Mouse (Mus musculus): ENCODE data around the gene Izumo1r. TPM values are rescaled to one million over a fixed set of nuclear protein-coding genes. Genes with fewer than 3 reads are reported as not detected.
A peak's percentile ranks its signal among the peaks of the same experiment; 100 is the strongest.
"Not testable (repeated sequence)": the region's sequence is repeated elsewhere in the genome, so short reads cannot be mapped to it uniquely, and the experiment has no call there.

The Izumo1r gene
- polyA plus RNA-seq, 1 experiment from 2014 or later = not detected

DNA sequence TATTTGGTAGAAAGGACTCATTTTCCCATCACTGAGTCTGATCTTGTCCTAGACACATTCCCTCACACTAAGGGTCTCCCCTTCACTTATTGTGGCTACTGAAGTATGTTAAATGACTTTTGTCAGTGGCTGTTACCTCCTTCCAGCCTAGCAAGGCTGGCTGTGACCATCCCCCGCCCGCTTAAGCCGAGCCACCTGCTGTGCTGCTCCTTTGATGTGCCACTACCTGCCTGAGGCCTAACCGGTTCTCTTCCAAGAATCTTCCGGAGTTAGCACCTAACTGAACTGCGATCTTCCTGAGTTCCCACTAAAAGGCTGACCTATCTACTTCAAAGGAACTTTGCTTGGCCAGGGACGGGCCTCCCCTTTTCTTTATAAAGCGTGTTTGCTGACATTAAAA, 27.2 kb downstream of the Izumo1r start:
- ATAC-seq (ENCODE audit: low FRiP score, low read depth); H3K27me3 ChIP-seq (replicated peaks); H3K36me3 ChIP-seq; H3K4me3 ChIP-seq; H3K4me2 ChIP-seq (replicated peaks); H3K9me3 ChIP-seq; H3K27ac ChIP-seq; H3K9ac ChIP-seq: not testable (repeated sequence)
- peaks cover 14% of the 10 kb centered on the region for H3K4me1 ChIP-seq
- 25% methylated on average over 8 of the region's 8 CpGs for WGBS

- no peak for ATAC-seq (ENCODE audit: low FRiP score, low read depth)
- no peak overlapping the region for H3K27ac ChIP-seq
- 86% methylated on average over 5 of the region's 5 CpGs for WGBS
- no peak overlapping the region for H3K9ac ChIP-seq
- H3K4me3 ChIP-seq = no peak overlapping the region
- peaks cover 14% of the 10 kb centered on the region for H3K4me1 ChIP-seq
- no peaks in the 10 kb centered on the region for H3K9me3 ChIP-seq
- H3K4me2 ChIP-seq (replicated peaks) = no peak overlapping the region
- H3K36me3 ChIP-seq = no peaks in the 10 kb centered on the region
- H3K27me3 ChIP-seq (replicated peaks) = no peaks in the 10 kb centered on the region
Measured at GRCm38 (mm10) chr9:14875743-14876507, 27.8 kb downstream of the Izumo1r start.

GRCm38 (mm10) chr9:14872181-14872930, 31.4 kb downstream of the Izumo1r start:
- H3K9ac ChIP-seq = no peak overlapping the region
- peaks cover 14% of the 10 kb centered on the region for H3K4me1 ChIP-seq
- no peak overlapping the region for H3K27ac ChIP-seq
- no peaks in the 10 kb centered on the region for H3K36me3 ChIP-seq
- H3K4me2 ChIP-seq (replicated peaks) = peak overlapping the region; percentile 21
- H3K4me3 ChIP-seq = no peak overlapping the region
- WGBS = 19% methylated on average over 17 of the region's 17 CpGs
- H3K27me3 ChIP-seq (replicated peaks) = no peaks in the 10 kb centered on the region
- ATAC-seq (ENCODE audit: low FRiP score, low read depth) = peak; percentile 92
- no peaks in the 10 kb centered on the region for H3K9me3 ChIP-seq

GRCm38 (mm10) chr9:14871536-14871935, 32.2 kb downstream of the Izumo1r start:
- Histone ChIP-seq H3K27me3 (replicated peaks) (no peaks in the 10 kb centered on the region), H3K4me2 (replicated peaks) (no peak overlapping the region), H3K9me3 (no peaks in the 10 kb centered on the region), H3K4me3 (no peak overlapping the region), H3K27ac (no peak overlapping the region), H3K4me1 (peaks cover 14% of the 10 kb centered on the region), H3K36me3 (no peaks in the 10 kb centered on the region), H3K9ac (no peak overlapping the region)
- ATAC-seq (ENCODE audit: low FRiP score, low read depth) = no peak
- 62% methylated on average over 3 of the region's 3 CpGs for WGBS

DNA sequence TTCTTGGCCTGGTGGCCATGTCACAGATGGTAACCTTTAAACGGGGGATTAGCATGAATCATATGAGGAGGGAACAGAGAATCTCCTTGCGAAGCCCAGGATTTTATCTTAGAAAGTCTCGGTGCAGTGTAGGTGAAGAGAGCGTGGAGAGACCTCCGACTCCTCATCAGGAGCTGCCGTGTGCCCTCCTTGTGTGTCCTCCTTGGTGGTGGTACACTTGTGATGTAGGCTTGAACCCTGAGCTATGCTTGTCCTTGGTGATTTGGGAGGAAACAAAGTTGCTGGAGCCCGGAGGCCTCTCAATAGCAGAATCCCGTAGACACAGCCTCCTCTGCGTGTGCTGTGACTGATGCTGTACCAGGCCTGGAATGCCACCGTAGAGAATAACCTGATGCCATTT, 32.9 kb downstream of the Izumo1r start:
- no peaks in the 10 kb centered on the region for H3K27me3 ChIP-seq (replicated peaks)
- no peak overlapping the region for H3K9ac ChIP-seq
- ATAC-seq (ENCODE audit: low FRiP score, low read depth) = no peak
- WGBS = 92% methylated on average over 10 of the region's 10 CpGs
- H3K4me2 ChIP-seq (replicated peaks) = no peak overlapping the region
- no peaks in the 10 kb centered on the region for H3K9me3 ChIP-seq
- H3K4me1 ChIP-seq = peaks cover 14% of the 10 kb centered on the region
- H3K27ac ChIP-seq = no peak overlapping the region
- H3K4me3 ChIP-seq = no peak overlapping the region
- no peaks in the 10 kb centered on the region for H3K36me3 ChIP-seq

DNA sequence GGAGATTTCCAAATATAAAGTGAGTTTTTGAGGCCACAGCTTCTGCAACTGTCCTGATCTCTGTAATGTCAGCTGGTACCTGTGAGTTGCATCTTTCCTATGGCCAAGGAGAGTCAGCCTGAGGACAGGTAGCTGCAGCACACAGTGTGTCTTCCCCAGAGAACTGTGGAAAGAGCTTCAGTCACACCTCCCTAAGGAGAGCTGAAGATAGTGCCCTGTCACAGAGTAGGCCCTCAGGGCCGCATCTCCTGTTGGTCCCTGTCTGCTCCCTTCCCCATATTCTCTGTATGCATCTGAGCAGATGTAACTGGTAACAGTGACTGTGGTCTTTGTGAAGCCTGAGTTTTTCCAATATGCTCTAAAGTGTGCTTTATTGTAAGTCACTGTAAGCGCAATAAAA, 33.4 kb downstream of the Izumo1r start:
- Histone ChIP-seq H3K4me2 (replicated peaks) (no peak overlapping the region), H3K27ac (no peak overlapping the region), H3K36me3 (no peaks in the 10 kb centered on the region), H3K9me3 (no peaks in the 10 kb centered on the region), H3K4me3 (no peak overlapping the region), H3K27me3 (replicated peaks) (no peaks in the 10 kb centered on the region), H3K4me1 (peaks cover 14% of the 10 kb centered on the region), H3K9ac (no peak overlapping the region)
- WGBS = 91% methylated on average over 2 of the region's 2 CpGs
- no peak for ATAC-seq (ENCODE audit: low FRiP score, low read depth)

GRCm38 (mm10) chr9:14868326-14868725, 35.4 kb downstream of the Izumo1r start:
- ATAC-seq (ENCODE audit: low FRiP score, low read depth) = no peak
- H3K9me3 ChIP-seq = no peaks in the 10 kb centered on the region
- H3K4me1 ChIP-seq = peaks cover 14% of the 10 kb centered on the region
- H3K27ac ChIP-seq = no peak overlapping the region
- no peak overlapping the region for H3K4me3 ChIP-seq
- no peaks in the 10 kb centered on the region for H3K27me3 ChIP-seq (replicated peaks)
- WGBS = 96% methylated on average over 8 of the region's 8 CpGs
- H3K4me2 ChIP-seq (replicated peaks) = no peak overlapping the region
- H3K36me3 ChIP-seq = no peaks in the 10 kb centered on the region
- no peak overlapping the region for H3K9ac ChIP-seq

DNA sequence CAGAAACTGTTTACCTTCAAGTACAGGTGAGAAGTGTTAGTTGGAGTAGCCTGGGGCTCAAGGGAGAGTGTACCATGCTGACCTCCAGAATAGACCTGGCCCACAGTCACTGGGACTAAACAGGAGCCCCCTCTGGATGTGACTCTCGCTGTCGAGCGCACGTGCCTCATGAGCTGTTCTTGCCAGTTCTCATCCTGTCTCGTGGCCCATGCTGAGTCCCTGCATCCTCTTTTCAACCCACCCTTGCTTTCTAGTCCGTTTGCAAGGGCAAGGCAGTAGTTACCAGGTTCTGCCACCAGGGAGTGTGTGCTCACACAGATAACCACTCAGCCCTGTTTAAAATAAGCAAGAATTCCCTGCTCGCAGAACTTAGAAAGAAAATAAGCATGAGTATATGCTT, 36.8 kb downstream of the Izumo1r start:
- WGBS = 46% methylated on average over 7 of the region's 7 CpGs
- peaks cover 4% of the 10 kb centered on the region for H3K4me1 ChIP-seq
- H3K9me3 ChIP-seq = no peaks in the 10 kb centered on the region
- H3K36me3 ChIP-seq = no peaks in the 10 kb centered on the region
- H3K27ac ChIP-seq = no peak overlapping the region
- H3K9ac ChIP-seq = no peak overlapping the region
- peaks cover 10% of the 10 kb centered on the region; the same call in 1 of the 2 replicates for H3K27me3 ChIP-seq (replicated peaks)
- no peak overlapping the region for H3K4me2 ChIP-seq (replicated peaks)
- no peak overlapping the region for H3K4me3 ChIP-seq
- ATAC-seq (ENCODE audit: low FRiP score, low read depth) = peak; percentile 52

- H3K9me3 ChIP-seq = no peaks in the 10 kb centered on the region
- H3K9ac ChIP-seq = no peak overlapping the region
- WGBS = 87% methylated on average over 9 of the region's 9 CpGs
- H3K27ac ChIP-seq = no peak overlapping the region
- H3K4me3 ChIP-seq = no peak overlapping the region
- H3K36me3 ChIP-seq = no peaks in the 10 kb centered on the region
- no peak overlapping the region for H3K4me2 ChIP-seq (replicated peaks)
- peaks cover 1% of the 10 kb centered on the region; the same call in 1 of the 2 replicates for H3K4me1 ChIP-seq
- peaks cover 31% of the 10 kb centered on the region for H3K27me3 ChIP-seq (replicated peaks)
- no peak for ATAC-seq (ENCODE audit: low FRiP score, low read depth)
Measured at GRCm38 (mm10) chr9:14864726-14865125, 39.0 kb downstream of the Izumo1r start.

DNA sequence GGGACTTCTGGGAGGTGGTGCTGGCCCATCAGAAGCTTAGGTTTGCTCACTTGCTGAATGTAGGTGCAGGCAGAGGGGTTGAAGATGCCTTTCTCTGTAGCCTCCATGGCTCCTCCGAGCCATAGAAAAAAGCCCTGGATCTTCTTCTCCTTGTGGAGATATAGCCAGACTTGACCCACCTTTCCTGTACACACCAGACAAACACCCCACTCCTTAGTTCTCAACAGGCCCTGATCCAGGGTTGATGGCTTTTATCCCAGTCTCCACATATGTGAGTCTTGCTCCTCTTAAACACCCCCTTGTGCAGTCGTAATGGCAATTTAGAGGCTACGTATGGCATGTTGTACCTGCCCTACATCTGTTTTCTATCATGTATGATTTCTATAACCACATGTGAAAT, 40.6 kb downstream of the Izumo1r start:
- Histone ChIP-seq H3K27me3 (replicated peaks) (peaks cover 46% of the 10 kb centered on the region), H3K36me3 (no peaks in the 10 kb centered on the region), H3K4me3 (no peak overlapping the region), H3K4me2 (replicated peaks) (no peak overlapping the region), H3K27ac (no peak overlapping the region), H3K9ac (no peak overlapping the region), H3K9me3 (no peaks in the 10 kb centered on the region), H3K4me1 (peaks cover 3% of the 10 kb centered on the region; the same call in 1 of the 2 replicates)
- 91% methylated on average over 3 of the region's 3 CpGs for WGBS
- no peak for ATAC-seq (ENCODE audit: low FRiP score, low read depth)

DNA sequence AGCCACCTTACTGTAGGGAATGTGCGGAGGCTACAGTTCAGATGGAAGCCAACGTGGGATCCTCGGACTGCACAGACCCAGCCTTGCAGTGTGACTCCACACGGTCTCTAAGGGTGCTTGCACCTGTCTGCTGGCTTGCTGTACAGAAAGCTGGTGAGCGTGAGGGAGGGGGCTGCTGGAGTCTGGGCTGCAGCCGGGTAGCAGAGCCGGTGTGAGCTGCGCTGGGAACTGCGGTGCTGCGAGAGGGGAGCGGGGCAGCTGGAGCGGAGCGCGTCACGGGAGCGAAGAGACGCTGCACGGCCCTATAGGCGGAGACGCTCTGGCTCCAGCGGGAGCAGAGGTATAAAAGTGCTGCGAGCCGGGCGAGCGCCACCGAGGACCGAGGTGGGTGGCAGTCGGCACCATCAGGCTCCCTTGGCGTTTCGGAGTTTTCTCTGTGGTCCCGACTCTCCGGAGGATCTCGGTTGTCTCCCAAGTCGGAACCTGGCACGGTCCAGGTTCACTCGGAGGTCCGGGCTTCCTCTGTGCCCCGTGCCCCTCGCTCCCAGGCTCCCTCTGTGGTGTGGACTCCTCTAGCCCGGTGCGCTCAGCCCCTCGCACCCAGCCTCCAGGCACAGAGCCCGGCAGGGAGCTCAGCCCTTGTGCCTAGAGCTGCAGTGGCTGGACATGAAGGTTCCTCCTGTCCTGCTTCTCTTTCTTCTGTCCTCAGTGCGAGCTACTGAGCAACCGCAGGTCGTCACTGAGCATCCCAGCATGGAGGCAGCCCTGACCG, 43.7 kb downstream of the Izumo1r start, which contains the start of gene Gpr83:
Gpr83 (plus strand) TSS at position 343 of the 772 bp plus-strand sequence.
- Histone ChIP-seq H3K9me3 (no peaks in the 10 kb centered on the region), H3K27me3 (replicated peaks) (peaks cover 46% of the 10 kb centered on the region), H3K4me3 (peak within 1 kb of the TSS; percentile 43), H3K36me3 (no peaks in the 10 kb centered on the region), H3K27ac (no peak within 1 kb of the TSS), H3K4me2 (replicated peaks) (peak within 1 kb of the TSS; percentile 94), H3K9ac (peak within 1 kb of the TSS; percentile 53), H3K4me1 (peaks cover 3% of the 10 kb centered on the region; the same call in 1 of the 2 replicates)
- peak; percentile 95 for ATAC-seq (ENCODE audit: low FRiP score, low read depth)
- 2% methylated on average over 47 of the region's 47 CpGs for WGBS

DNA sequence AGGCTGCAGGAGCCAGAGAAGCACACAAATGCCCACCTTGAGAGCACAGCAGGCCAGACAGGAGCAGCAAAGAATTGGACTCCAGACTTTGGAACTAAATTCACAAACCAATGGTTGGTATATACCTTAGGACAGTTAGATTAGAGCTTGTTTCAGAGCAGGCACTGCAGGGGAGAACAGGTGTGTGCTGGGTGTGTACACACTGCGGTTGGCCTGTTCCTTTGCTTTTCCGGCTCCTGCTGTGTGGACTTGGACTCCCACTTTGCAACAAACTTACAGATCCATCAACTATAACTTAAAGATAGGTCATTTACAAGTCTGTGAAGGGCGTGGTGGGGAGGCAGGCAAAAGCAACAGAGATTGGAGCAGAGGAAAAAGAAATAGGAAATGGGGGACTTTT, 45.0 kb downstream of the Izumo1r start:
- Histone ChIP-seq H3K9ac (no peak overlapping the region), H3K27me3 (replicated peaks) (peaks cover 46% of the 10 kb centered on the region), H3K4me3 (no peak overlapping the region), H3K36me3 (no peaks in the 10 kb centered on the region), H3K4me2 (replicated peaks) (no peak overlapping the region), H3K27ac (no peak overlapping the region), H3K9me3 (no peaks in the 10 kb centered on the region), H3K4me1 (peaks cover 3% of the 10 kb centered on the region; the same call in 1 of the 2 replicates)
- no peak for ATAC-seq (ENCODE audit: low FRiP score, low read depth)
- WGBS = 83% methylated on average over 3 of the region's 3 CpGs

Measured in neural tube, embryonic 12.5 days (tissue).